Mouse (Mus musculus) stomach, embryonic 14.5 days (tissue): ENCODE measurements around the gene Tfdp2. TPM values are rescaled to one million over a fixed set of nuclear protein-coding genes. Genes with fewer than 3 reads are reported as not detected.
A peak's percentile ranks its signal among the peaks of the same experiment; 100 is the strongest.

ENCODE experiments used
- ATAC-seq: fragments of 200-750 bp; cut with Nextera tagmentation; 2 replicates; pipeline ENCODE4 v1.8.0; 2017; ENCODE audit warnings: low read depth, moderate TSS enrichment; ENCODE audit not compliant: insufficient number of reproducible peaks, insufficient read depth, low FRiP score
- H3K27ac ChIP-seq: fragments of 300-500 bp; sonication (generic); 2 replicates; pipeline ENCODE4 v1.5.1; 2014; ENCODE audit warnings: mild to moderate bottlenecking, low read length, moderate library complexity, mixed read lengths
- H3K27me3 ChIP-seq: fragments of 300-500 bp; sonication (generic); 2 replicates; pipeline ENCODE4 v1.6.1; 2014; ENCODE audit warnings: low read length, control low read depth, mixed read lengths; ENCODE audit not compliant: control insufficient read depth, insufficient read depth
- H3K36me3 ChIP-seq: fragments of 300-500 bp; sonication (generic); 2 replicates; pipeline ENCODE4 v1.6.1; 2014; ENCODE audit warnings: mild to moderate bottlenecking, control low read depth, low read length, moderate library complexity, mixed read lengths; ENCODE audit not compliant: control insufficient read depth, insufficient read depth
- H3K4me1 ChIP-seq: fragments of 300-500 bp; sonication (generic); 2 replicates; pipeline ENCODE4 v1.6.1; 2014; ENCODE audit warnings: low read length, control low read depth, mixed read lengths; ENCODE audit not compliant: control insufficient read depth, insufficient read depth
- H3K4me2 ChIP-seq: fragments of 300-500 bp; sonication (generic); replicated peaks from 2 replicates; pipeline ENCODE4 v1.6.1; 2014; ENCODE audit warnings: low read depth, low read length, control low read depth
- H3K4me3 ChIP-seq: fragments of 300-500 bp; sonication (generic); 2 replicates; pipeline ENCODE4 v1.5.1; 2014; ENCODE audit warnings: low read depth, low read length, control low read depth
- H3K9ac ChIP-seq: fragments of 300-500 bp; sonication (generic); replicated peaks from 2 replicates; pipeline ENCODE4 v1.6.1; 2014; ENCODE audit warnings: low read depth, mild to moderate bottlenecking, control low read depth, low read length, moderate library complexity, mixed read lengths
- H3K9me3 ChIP-seq: fragments of 300-500 bp; sonication (generic); 2 replicates; pipeline ENCODE4 v1.6.1; 2016; ENCODE audit warnings: low read depth, low read length, control low read depth; ENCODE audit not compliant: control insufficient read depth
- WGBS: fragments of 180-500 bp; shearing (Covaris S2); extraction: QIAGEN DNeasy Blood & Tissue Kit; methylation state at CpG from one replicate; pipeline ENCODE4 v1.1.7; 2014; 5-methylcytosine and 5-hydroxymethylcytosine counted together
- polyA plus RNA-seq: library from polyadenylated mRNA; unstranded; fragments of >200 nt; fragmentation: Nextera tagmentation; extraction: Ambion mirVana; gene quantifications from 2 replicates; pipeline ENCODE4 v1.2.1, GENCODE M21; 2014

The Tfdp2 gene
- polyA plus RNA-seq, 1 experiment from 2014 or later, result 60.4 TPM

DNA sequence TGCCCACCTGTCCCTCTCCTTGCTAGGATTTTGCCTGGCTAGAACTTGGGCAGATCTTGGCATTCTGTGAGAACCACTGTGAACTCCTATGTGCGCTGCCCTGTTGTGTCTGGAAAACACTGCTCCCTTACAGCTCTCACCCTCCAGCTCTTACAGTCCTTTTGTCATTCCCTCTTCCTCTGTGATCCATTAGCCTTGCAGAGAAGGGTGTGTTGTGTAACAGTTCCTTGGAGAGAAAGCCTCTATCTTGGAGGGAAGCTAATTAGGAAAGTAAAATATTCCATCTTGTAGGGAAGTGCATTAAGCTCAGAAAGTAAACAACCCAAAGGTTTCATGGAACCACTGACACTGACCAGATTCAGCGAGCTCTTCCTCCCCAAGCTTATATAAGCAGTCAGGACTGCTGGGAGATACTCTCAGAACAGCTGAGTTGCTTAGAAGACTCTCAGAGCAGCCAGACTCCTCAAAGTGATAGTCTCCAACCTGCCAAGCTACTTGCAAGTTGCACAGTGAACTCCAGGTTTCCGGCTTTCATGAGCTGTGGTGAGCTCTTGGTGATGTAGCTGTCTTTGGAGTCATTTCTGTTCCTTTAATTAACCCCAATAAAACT is 17.1 kb downstream of the Tfdp2 start:
- no peaks in the 10 kb centered on the region for H3K27me3 ChIP-seq
- no peak overlapping the region for H3K4me3 ChIP-seq
- 63% methylated on average over 3 of the region's 3 CpGs for WGBS
- 0 out of 2 replicates have a peak, but pooled peaks cover 2% of the 10 kb centered on the region for H3K4me1 ChIP-seq
- H3K9ac ChIP-seq, result no peak overlapping the region
- H3K9me3 ChIP-seq, result no peaks in the 10 kb centered on the region
- H3K4me2 ChIP-seq, result no peak overlapping the region
- H3K36me3 ChIP-seq, result no peaks in the 10 kb centered on the region
- peak; percentile 33; the same call in 1 of the 2 replicates for ATAC-seq
- H3K27ac ChIP-seq, result peak overlapping the region; percentile 21; the same call in 1 of the 2 replicates

DNA sequence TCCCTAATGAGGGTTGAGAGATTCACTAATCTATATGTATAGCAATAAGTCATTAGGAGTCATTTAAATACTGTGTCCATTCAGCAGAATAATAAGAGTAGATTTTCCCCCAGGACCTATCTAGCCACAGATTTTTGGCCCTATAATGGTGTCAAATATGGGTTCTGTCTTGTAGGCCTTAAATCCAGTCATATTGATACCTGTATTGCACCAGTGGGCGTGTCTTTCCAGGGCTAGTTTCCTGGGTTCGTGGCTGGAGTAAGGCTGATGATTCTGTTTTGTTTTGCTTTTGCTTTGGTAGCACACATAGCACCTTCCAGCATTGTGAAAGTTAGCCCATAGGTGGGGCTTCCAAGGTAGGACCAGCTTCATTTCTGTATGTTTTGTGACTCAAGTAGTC is 18.1 kb downstream of the Tfdp2 start:
- Histone ChIP-seq H3K4me2 (no peak overlapping the region), H3K9ac (no peak overlapping the region), H3K27ac (no peak overlapping the region), H3K4me3 (no peak overlapping the region), H3K36me3 (no peaks in the 10 kb centered on the region), H3K4me1 (0 out of 2 replicates have a peak, but pooled peaks cover 2% of the 10 kb centered on the region), H3K27me3 (no peaks in the 10 kb centered on the region), H3K9me3 (no peaks in the 10 kb centered on the region)
- ATAC-seq, result no peak
- WGBS, result 91% methylated on average over 2 of the region's 2 CpGs

DNA sequence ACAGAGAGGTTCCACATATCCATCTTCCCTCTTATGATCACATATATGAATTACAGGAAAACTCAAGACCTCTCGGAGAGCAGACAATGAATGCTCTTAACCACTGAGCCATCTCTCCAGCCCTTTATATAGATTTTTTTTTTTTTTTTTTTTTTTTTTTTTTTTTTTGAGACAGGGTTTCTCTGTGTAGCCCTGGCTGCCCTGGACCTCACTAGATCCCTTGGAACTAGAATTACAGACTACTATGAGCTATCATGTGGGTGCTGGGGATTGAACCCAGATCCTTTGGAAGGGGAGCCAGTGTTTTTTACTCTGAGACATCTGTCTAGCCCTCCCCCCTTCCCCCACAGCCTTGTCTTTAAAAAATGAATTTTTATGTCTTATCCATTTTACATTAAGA is 21.2 kb downstream of the Tfdp2 start:
- Histone ChIP-seq H3K4me2 (no peak overlapping the region), H3K27ac (no peak overlapping the region), H3K4me1 (0 out of 2 replicates have a peak, but pooled peaks cover 2% of the 10 kb centered on the region), H3K9me3 (no peaks in the 10 kb centered on the region), H3K9ac (no peak overlapping the region), H3K36me3 (no peaks in the 10 kb centered on the region), H3K27me3 (no peaks in the 10 kb centered on the region), H3K4me3 (no peak overlapping the region)
- 81% methylated on average over 1 of the region's 1 CpGs for WGBS
- no peak for ATAC-seq

DNA sequence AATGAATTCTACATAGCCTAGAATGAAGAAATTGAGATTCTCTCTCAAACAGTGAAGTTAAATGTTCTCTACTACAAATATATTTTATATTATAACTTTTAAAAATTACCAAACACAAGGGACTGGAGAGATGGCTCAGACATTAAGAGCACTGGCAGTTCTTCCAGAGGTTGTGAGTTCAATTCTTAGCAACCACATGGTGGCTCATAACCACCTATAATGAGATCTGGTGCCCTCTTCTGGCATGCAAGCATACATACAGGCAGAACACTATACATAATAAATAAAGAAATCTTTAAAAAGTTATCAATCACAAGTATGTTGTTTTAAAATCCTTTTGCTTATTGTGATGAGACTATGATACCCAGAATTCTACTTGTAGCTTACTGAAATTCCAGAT is 21.7 kb downstream of the Tfdp2 start:
- no peaks in the 10 kb centered on the region for H3K9me3 ChIP-seq
- no peak for ATAC-seq
- H3K4me3 ChIP-seq, result no peak overlapping the region
- no peaks in the 10 kb centered on the region for H3K36me3 ChIP-seq
- H3K9ac ChIP-seq, result no peak overlapping the region
- no peak overlapping the region for H3K27ac ChIP-seq
- no peaks in the 10 kb centered on the region for H3K27me3 ChIP-seq
- H3K4me2 ChIP-seq, result no peak overlapping the region
- H3K4me1 ChIP-seq, result 0 out of 2 replicates have a peak, but pooled peaks cover 2% of the 10 kb centered on the region

DNA sequence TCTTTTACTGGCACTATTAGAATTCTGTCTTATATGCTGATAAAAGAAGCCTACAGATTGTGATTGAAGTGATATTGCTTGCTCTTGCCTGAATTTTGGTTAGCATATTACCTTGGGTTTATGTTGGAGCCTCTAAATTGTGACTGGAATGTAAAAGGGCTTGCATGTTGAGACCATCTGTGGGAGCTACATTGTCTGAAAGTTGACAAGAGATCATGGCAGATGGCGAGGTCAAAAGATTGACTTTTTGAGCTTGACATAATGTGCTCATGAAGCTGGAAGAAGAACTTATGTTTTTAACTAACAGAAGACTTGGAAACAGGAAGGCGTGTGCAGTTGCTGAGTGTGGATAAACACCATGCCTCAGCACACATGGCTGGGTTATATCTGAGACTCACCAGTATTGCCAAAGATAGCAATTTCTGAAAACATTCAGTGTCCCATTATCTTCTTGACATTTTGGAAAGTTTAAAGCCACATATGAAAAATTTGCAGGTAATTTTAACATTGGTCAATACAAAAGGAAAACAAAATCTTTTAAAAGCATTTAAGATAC is 23.1 kb downstream of the Tfdp2 start:
- Histone ChIP-seq H3K36me3 (no peaks in the 10 kb centered on the region), H3K27ac (no peak overlapping the region), H3K9me3 (no peaks in the 10 kb centered on the region), H3K9ac (no peak overlapping the region), H3K4me3 (no peak overlapping the region), H3K27me3 (no peaks in the 10 kb centered on the region), H3K4me1 (no peaks in the 10 kb centered on the region), H3K4me2 (no peak overlapping the region)
- 71% methylated on average over 2 of the region's 2 CpGs for WGBS
- ATAC-seq, result no peak

DNA sequence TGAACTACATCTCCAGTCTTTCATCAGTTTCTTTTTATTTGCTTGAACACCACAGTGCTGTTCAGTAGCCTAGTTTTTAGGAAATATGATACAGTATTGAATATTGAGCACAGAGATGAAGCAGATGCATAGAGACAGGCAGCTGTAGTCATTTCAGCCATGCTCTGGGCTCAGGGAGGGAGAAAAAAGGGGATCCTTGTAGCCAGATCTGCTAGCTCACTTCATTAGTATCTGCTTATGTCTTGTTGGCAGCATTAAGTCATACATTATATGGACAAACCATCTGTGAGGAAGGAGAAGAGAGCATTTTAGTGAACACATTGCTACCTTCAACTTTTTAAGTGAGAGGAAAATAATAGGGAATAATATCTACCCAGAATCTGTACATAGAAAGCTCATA is 24.3 kb downstream of the Tfdp2 start:
- Histone ChIP-seq H3K9me3 (no peaks in the 10 kb centered on the region), H3K4me1 (no peaks in the 10 kb centered on the region), H3K36me3 (no peaks in the 10 kb centered on the region), H3K27me3 (no peaks in the 10 kb centered on the region), H3K4me2 (no peak overlapping the region), H3K27ac (no peak overlapping the region), H3K4me3 (no peak overlapping the region), H3K9ac (no peak overlapping the region)
- ATAC-seq, result no peak

DNA sequence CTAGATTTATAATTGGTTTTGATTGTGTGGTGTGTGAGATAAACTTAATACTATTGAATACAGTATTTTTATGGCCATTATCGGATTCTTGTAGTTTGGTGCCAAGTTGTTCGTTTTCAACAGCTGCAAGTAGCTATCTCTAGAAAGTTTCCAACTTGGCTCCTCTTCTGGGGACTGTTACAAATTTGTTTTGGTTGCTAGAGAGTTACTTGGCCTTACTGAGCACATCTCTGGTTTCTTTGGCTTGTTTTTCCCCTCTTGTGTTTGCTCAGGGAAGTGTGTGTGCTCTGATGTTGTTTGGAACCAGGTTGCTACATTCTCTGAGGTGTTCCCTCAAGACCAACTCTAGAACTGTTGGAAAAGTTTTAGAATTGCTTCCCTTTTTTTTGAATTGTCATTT is 27.2 kb downstream of the Tfdp2 start:
- Histone ChIP-seq H3K4me1 (no peaks in the 10 kb centered on the region), H3K9ac (no peak overlapping the region), H3K4me2 (no peak overlapping the region), H3K9me3 (no peaks in the 10 kb centered on the region), H3K27ac (no peak overlapping the region), H3K36me3 (no peaks in the 10 kb centered on the region), H3K27me3 (no peaks in the 10 kb centered on the region), H3K4me3 (no peak overlapping the region)
- no peak for ATAC-seq
- WGBS, result 82% methylated on average over 2 of the region's 2 CpGs

DNA sequence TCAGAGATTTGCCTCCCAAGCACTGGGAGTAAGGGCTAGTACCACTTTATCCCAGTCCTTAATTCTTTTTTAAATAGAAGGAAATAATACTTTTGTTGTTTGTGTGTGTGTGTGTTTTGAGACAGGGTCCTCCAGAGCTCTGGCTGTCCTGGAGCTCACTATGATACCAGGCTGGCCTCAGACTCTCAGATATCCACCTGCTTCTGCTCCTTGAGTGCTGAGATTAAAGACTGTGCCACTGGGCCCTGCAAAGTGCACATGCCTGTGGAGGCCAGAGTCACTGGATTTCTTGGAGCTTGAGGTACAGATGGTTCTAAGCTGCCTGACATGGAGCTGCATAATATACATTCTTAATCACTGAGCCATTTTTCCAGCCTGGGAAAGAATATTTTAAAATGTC is 32.2 kb downstream of the Tfdp2 start:
- Histone ChIP-seq H3K9ac (no peak overlapping the region), H3K9me3 (no peaks in the 10 kb centered on the region), H3K27me3 (no peaks in the 10 kb centered on the region), H3K36me3 (no peaks in the 10 kb centered on the region), H3K27ac (no peak overlapping the region), H3K4me3 (no peak overlapping the region), H3K4me2 (no peak overlapping the region), H3K4me1 (no peaks in the 10 kb centered on the region)
- no peak for ATAC-seq

DNA sequence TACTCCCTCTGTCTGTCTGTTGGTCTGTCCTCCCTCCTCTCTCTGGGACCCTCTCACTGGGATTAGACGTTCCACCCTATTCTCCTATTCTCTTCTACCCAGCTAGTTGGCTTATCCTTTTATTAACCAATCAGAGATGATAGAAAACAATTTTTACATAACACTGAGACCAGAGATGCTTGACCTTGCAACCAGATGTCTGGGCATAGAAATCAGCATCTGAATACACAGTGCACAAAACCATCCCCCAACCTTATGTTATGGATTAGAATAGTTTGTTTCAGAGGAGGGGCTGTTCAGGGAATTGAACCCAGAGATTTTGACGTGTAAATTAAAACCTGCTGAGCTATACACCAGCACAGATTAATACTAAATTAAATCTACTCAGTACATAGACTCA is 34.2 kb downstream of the Tfdp2 start:
- Histone ChIP-seq H3K4me1 (no peaks in the 10 kb centered on the region), H3K36me3 (no peaks in the 10 kb centered on the region), H3K27me3 (no peaks in the 10 kb centered on the region), H3K4me2 (no peak overlapping the region), H3K9me3 (no peaks in the 10 kb centered on the region), H3K4me3 (no peak overlapping the region), H3K9ac (no peak overlapping the region), H3K27ac (no peak overlapping the region)
- no peak for ATAC-seq
- 74% methylated on average over 2 of the region's 2 CpGs for WGBS
